Mouse (Mus musculus): ENCODE measurements around the gene Adora1.
"Not testable (repeated sequence)": the region's sequence is repeated elsewhere in the genome, so short reads cannot be mapped to it uniquely, and the experiment has no call there.

Gene Adora1

GRCm38 (mm10) chr1:134235391-134235921, at the start of gene Adora1:
Gene Adora1, minus strand, starts transcription at chr1:134235431.
- DNase-seq (ENCODE audit: low read depth, low spot score): no peak

DNA sequence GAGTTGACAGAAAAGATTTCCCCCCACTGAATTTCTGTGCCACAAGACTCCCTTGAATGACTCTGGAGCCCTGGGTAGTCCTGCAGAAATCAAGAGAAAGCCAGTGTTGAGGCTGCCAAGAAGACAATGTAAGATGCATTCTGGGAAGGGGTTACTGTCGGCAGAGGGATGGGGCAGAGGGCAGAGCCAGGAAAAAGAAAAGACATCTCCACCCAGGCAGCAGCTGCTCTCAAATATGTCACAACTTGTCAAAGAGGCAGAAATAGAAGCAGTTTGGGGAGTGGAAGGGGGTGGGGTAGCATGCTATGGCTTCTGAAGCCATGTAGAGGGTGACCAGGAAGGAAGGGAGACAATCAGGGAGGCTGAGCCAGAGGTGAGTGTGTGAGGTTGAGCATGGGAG, 47.9 kb upstream of the Adora1 start:
- DNase-seq (ENCODE audit: low read depth, low spot score): no peak

GRCm38 (mm10) chr1:134282342-134282741, 47.1 kb upstream of the Adora1 start:
- DNase-seq (ENCODE audit: low read depth, low spot score): no peak

DNA sequence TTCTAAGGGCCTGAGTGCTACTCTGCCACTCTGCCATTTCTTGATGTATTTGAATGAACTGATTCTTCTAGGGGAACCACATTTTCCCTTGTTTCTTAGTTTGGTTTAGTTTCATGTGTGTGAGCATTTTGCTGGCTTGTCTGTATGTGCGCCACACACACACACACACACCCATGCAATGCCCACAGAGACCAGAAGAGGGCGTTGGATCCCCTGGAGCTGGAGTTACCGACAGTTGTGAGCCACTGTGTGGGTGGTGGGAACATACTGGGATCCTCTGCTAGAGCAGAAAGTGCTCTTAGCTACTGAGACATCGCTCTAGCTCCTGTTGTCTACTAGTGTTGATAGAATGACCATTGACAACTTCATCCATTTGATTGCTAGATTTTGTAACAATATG, 46.3 kb upstream of the Adora1 start:
- no peak for DNase-seq (ENCODE audit: low read depth, low spot score)

GRCm38 (mm10) chr1:134280174-134280573, 44.9 kb upstream of the Adora1 start:
- no peak for DNase-seq (ENCODE audit: low read depth, low spot score)

DNA sequence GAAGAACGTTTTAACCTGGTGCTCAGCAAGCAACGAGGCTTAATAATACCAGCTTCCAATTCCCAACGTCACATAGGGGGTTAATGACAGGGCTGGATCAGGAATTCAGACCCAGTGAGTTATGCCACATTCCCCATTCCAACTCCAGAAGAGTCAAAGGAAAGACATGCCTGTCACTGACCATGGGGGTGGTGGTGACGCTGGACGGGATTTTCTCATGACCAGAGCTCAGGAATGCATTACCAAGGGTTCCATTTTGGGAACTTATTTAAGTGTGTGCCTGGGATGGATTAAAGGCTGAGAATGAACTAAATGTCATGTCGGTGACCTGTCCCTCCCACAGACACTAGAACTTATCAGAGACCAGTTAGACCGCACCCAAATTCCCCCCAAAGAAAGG, 41.6 kb upstream of the Adora1 start:
- no peak for DNase-seq (ENCODE audit: low read depth, low spot score)

- no peak for DNase-seq (ENCODE audit: low read depth, low spot score)
Measured at GRCm38 (mm10) chr1:134275616-134276464, 40.6 kb upstream of the Adora1 start.

GRCm38 (mm10) chr1:134274483-134274920, 39.3 kb upstream of the Adora1 start:
- no peak for DNase-seq (ENCODE audit: low read depth, low spot score)

DNA sequence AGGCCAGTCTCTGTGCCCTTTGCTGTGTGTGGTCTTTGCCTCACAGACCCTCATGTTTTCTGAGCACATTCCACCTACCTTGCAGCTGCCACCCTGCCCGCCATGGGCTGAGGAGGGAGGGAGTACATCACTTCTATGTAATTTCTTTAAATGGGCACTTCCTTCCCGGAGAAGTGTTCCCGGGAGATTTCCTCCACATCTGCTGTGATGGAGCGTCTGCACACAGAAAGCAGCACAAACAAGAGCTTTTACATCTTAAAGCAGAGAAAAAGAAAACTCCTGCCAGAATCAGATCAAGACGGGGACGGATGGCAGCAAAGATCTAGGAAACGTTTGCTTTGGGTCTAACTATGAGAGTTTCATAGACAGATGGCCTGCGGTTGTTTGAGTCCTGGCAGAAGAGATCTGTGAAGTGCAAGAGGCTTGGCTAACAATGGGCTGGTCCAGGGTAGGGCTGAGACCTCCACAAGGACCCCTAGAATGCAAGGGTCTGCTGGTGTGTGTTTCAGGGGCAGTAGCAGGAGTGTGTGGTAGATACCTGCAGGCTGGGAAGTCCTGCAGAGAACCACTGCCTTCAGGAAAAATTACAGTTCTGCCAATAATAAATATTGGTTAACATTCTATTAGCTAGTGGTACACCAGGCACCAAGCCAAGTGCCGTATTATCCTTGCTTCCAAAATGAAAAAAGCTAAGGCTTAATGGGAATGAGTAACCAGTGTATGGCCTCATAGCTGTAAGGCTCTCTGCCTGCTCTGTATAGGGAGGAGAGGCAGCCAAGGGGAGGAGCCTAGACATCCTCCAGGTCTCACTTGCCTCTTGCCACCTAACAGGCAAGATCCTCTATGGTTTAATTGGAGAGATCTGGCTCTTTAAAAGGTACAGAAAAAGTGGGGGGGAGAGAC, 38.5 kb upstream of the Adora1 start:
- DNase-seq (ENCODE audit: low read depth, low spot score): no peak

GRCm38 (mm10) chr1:134272754-134273250, 37.6 kb upstream of the Adora1 start:
- no peak for DNase-seq (ENCODE audit: low read depth, low spot score)

DNA sequence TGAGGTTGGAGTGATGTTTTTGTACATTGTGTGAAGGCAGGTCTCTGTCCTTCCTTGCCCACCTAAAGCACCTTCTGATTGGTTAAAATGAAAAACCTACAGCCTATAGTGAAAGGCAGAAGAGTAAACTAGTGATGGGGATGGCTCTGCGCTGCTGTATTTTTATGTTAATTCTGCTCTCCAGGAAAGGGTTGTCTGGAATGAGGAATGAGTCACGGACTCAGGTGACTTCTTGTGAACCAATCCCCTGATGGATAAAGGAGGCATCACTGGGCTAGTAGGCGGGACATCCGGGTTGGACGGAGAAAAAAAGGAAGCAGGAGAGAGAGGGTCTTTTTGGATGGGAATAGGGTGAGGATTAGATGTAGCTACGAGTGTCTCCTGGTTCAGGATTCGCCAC, 34.8 kb upstream of the Adora1 start:
- DNase-seq (ENCODE audit: low read depth, low spot score): no peak

GRCm38 (mm10) chr1:134265797-134266196, 30.6 kb upstream of the Adora1 start:
- no peak for DNase-seq (ENCODE audit: low read depth, low spot score)

- no peak for DNase-seq (ENCODE audit: low read depth, low spot score)
Measured at GRCm38 (mm10) chr1:134264341-134264740, 29.1 kb upstream of the Adora1 start.

- not testable (repeated sequence) for DNase-seq (ENCODE audit: low read depth, low spot score)
Measured at GRCm38 (mm10) chr1:134249681-134250080, 14.4 kb upstream of the Adora1 start.

DNA sequence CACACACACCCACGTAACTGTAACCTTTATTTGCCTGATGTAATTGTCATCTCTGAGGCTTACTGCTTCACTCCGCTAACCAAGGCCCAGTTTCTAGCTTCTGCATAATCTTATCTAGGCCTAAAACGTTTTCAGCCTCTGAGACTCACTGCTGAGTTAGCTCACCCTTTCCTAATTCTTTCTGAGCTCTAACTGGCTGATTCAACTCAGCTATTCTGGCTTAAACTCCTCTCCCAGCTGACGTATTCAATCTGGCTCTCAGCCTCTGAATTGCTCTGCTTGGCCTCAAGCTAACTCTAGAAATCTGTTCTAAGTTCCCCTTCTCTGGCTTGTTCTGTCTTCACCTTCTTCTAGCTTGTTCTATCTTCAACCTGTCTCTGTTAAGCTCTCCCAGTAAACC, 11.4 kb upstream of the Adora1 start:
- no peak for DNase-seq (ENCODE audit: low read depth, low spot score)

GRCm38 (mm10) chr1:134245004-134245717, 9.9 kb upstream of the Adora1 start:
- DNase-seq (ENCODE audit: low read depth, low spot score): no peak

DNA sequence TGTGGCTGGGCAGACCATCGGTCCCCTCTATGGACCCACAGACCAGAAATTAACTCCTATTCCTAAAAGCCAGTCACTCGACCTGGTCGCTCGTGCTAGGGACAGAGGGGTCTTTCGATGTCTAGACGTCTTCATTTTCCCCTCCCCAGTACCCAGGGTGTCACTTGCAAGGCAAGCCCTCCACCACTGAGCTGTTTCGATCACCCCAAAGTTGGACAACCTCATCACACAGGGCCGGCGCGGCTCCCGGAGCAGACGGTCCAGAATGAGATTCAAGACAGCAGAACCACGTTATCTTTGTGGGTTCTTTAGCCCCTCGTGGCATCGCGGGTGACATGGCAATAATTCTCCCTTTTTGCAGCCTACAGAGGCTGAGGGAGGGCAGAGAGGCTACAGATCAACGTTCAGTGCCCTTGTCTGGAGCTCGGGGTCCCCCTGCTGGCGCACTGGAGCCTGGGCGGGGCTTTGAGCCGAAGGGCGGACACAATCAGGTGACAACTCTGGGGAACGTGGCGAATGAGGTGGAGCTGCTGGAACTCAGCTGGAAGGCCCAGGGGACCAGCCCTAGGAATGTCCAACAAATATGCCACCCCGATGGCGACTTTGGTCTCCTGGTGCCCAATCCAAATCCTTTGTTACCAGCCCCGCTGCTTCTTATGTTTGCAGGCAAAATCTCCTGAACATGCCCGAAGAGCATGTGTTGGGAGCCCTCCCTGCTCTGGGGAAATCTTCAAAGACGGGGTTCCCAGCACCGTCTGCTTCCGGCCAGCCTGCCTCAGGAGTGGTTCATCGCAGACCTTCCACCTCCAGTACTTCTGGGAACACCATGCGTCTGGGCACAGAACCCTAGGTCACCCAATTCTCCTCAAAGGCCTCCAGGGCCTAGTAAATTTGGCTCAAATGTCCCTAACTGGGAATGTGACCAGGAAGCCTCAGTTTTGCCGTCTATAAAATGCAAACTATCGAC, 9.0 kb upstream of the Adora1 start:
- peak; percentile 64 for DNase-seq (ENCODE audit: low read depth, low spot score)

DNA sequence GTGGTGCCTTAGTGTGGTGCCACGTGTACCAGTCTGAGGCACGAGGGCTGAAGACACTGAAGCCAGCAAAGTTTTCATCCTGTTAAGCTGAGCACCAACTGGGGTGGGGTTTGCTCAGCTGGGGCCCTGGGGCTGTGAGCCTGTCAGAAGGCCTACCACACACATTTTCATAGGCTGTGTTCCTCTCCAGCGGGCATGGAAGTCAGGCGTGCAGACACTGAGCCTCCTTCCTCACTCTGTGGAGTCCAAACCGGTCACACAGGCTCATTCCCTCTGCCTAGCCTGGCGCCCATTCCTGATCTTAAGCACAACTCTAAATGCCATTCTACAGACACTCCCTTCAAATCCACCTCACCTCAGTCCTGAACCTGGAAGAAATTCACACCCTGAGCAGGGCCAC, 8.3 kb upstream of the Adora1 start:
- no peak for DNase-seq (ENCODE audit: low read depth, low spot score)

DNA sequence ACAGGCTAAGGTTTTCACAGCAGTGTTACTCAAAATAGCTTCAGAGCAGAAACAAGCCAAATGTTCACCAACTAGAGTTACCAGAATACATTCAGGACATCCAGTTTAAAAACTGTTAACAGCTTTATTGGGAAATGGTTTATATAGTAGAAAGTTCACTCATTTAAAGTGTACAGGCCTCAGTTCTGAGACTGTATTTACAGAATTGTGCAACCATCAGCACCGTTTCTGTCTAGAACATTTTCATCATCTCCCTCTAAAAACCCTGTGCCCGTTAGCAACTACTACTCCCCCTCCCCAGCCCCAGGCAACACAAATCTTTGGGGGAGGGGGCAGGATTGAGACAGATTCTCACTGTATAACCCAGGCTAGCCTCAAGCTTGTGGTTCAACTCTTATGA, 7.1 kb upstream of the Adora1 start:
- no peak for DNase-seq (ENCODE audit: low read depth, low spot score)

- no peak for DNase-seq (ENCODE audit: low read depth, low spot score)
Measured at GRCm38 (mm10) chr1:134241298-134241697, 6.1 kb upstream of the Adora1 start.

Measured in CD4-positive, CD25-positive, alpha-beta regulatory T cell, adult 2 months (primary cell).